Mouse (Mus musculus) midbrain, embryonic 11.5 days (tissue): Measurements from ENCODE around the gene D630036H23Rik. TPM values are rescaled to one million over a fixed set of nuclear protein-coding genes. Genes with fewer than 3 reads are reported as not detected.
A peak's percentile ranks its signal among the peaks of the same experiment; 100 is the strongest.
"Not testable (repeated sequence)": the region's sequence is repeated elsewhere in the genome, so short reads cannot be mapped to it uniquely, and the experiment has no call there.

Experiments
- ATAC-seq: fragments of 200-750 bp; cut with Nextera tagmentation; 2 replicates; pipeline ENCODE4 v1.8.0; 2017; ENCODE audit warnings: moderate TSS enrichment, moderate library complexity; ENCODE audit not compliant: low FRiP score
- DNase-seq: peaks from one replicate; pipeline ENCODE4 v3.0.0; 2015; ENCODE audit warnings: low spot score; ENCODE audit errors: missing footprints
- H3K27ac ChIP-seq: fragments of 300-500 bp; sonication (generic); 2 replicates; pipeline ENCODE4 v1.5.1; 2014; ENCODE audit warnings: low read depth, low read length
- H3K27me3 ChIP-seq: fragments of 300-500 bp; sonication (generic); 2 replicates; pipeline ENCODE4 v1.6.1; 2014; ENCODE audit warnings: mild to moderate bottlenecking, low read length, moderate library complexity, mixed read lengths; ENCODE audit not compliant: control insufficient read depth, insufficient read depth
- H3K36me3 ChIP-seq: fragments of 300-500 bp; sonication (generic); 2 replicates; pipeline ENCODE4 v1.6.1; 2014; ENCODE audit warnings: mild to moderate bottlenecking, low read length, moderate library complexity, mixed read lengths; ENCODE audit not compliant: control insufficient read depth, insufficient read depth
- H3K4me1 ChIP-seq: fragments of 300-500 bp; sonication (generic); 2 replicates; pipeline ENCODE4 v1.6.1; 2014; ENCODE audit warnings: low read length; ENCODE audit not compliant: control insufficient read depth, insufficient read depth
- H3K4me2 ChIP-seq: fragments of 300-500 bp; sonication (generic); 2 replicates; pipeline ENCODE4 v1.6.1; 2014; ENCODE audit warnings: mild to moderate bottlenecking, moderate library complexity
- H3K4me3 ChIP-seq: fragments of 300-500 bp; sonication (generic); 2 replicates; pipeline ENCODE4 v1.5.1; 2014; ENCODE audit warnings: low read depth, low read length
- H3K9ac ChIP-seq: fragments of 300-500 bp; sonication (generic); 2 replicates; pipeline ENCODE4 v1.6.1; 2014; ENCODE audit warnings: low read length
- H3K9me3 ChIP-seq: fragments of 300-500 bp; sonication (generic); 2 replicates; pipeline ENCODE4 v1.6.1; 2016; ENCODE audit warnings: low read length; ENCODE audit not compliant: control insufficient read depth
- WGBS: fragments of 180-500 bp; shearing (Covaris S2); extraction: QIAGEN DNeasy Blood & Tissue Kit; methylation state at CpG from one replicate; pipeline ENCODE4 v1.1.7; 2014; 5-methylcytosine and 5-hydroxymethylcytosine counted together
- polyA plus RNA-seq: library from polyadenylated mRNA; unstranded; fragments of >200 nt; fragmentation: Nextera tagmentation; extraction: Ambion mirVana; gene quantifications from 2 replicates; pipeline ENCODE4 v1.2.1, GENCODE M21; 2014

D630036H23Rik gene
- polyA plus RNA-seq, 1 experiment from 2014 or later, result 1.1 TPM

- Histone ChIP-seq H3K36me3 (no peaks in the 10 kb centered on the region), H3K4me2 (no peak overlapping the region), H3K4me1 (peaks cover 5% of the 10 kb centered on the region; the same call in 1 of the 2 replicates), H3K27ac (no peak overlapping the region), H3K27me3 (no peaks in the 10 kb centered on the region), H3K9me3 (no peaks in the 10 kb centered on the region), H3K4me3 (no peak overlapping the region), H3K9ac (no peak overlapping the region)
- 26% methylated on average over 3 of the region's 3 CpGs for WGBS
- ATAC-seq (no peak), DNase-seq (no peak)
These were observed 1.7 kb downstream of the D630036H23Rik start for GRCm38 (mm10) chr12:36380254-36380653.

GRCm38 (mm10) chr12:36376391-36376790, 5.6 kb downstream of the D630036H23Rik start:
- not testable (repeated sequence) for DNase-seq, H3K4me2 ChIP-seq, H3K27ac ChIP-seq, H3K36me3 ChIP-seq, H3K4me1 ChIP-seq, ATAC-seq, H3K4me3 ChIP-seq, H3K9me3 ChIP-seq, H3K9ac ChIP-seq, H3K27me3 ChIP-seq
- WGBS, result 96% methylated on average over 3 of the region's 4 CpGs

GRCm38 (mm10) chr12:36373237-36373998, 8.6 kb downstream of the D630036H23Rik start:
- no peaks in the 10 kb centered on the region for H3K4me1 ChIP-seq
- no peak; the same call in 1 of the 2 replicates for ATAC-seq
- H3K36me3 ChIP-seq, result no peaks in the 10 kb centered on the region
- DNase-seq, result peak; percentile 41
- no peaks in the 10 kb centered on the region for H3K27me3 ChIP-seq
- WGBS, result 49% methylated on average over 4 of the region's 4 CpGs
- H3K9me3 ChIP-seq, result no peaks in the 10 kb centered on the region
- H3K9ac ChIP-seq, result no peak overlapping the region
- no peak overlapping the region for H3K4me2 ChIP-seq
- H3K27ac ChIP-seq, result no peak overlapping the region
- no peak overlapping the region for H3K4me3 ChIP-seq

GRCm38 (mm10) chr12:36364013-36364412, 18.0 kb downstream of the D630036H23Rik start:
- H3K36me3 ChIP-seq, result no peaks in the 10 kb centered on the region
- no peak overlapping the region for H3K27ac ChIP-seq
- no peak overlapping the region for H3K4me2 ChIP-seq
- ATAC-seq, result no peak
- H3K27me3 ChIP-seq, result no peaks in the 10 kb centered on the region
- no peaks in the 10 kb centered on the region for H3K4me1 ChIP-seq
- WGBS, result 87% methylated on average over 4 of the region's 4 CpGs
- DNase-seq, result no peak
- H3K9me3 ChIP-seq, result no peaks in the 10 kb centered on the region
- H3K9ac ChIP-seq, result no peak overlapping the region
- H3K4me3 ChIP-seq, result no peak overlapping the region

- 89% methylated on average over 5 of the region's 5 CpGs for WGBS
- Histone ChIP-seq H3K4me1 (no peaks in the 10 kb centered on the region), H3K4me2 (no peak overlapping the region), H3K9ac (no peak overlapping the region), H3K36me3 (no peaks in the 10 kb centered on the region), H3K27ac (no peak overlapping the region), H3K27me3 (no peaks in the 10 kb centered on the region), H3K9me3 (no peaks in the 10 kb centered on the region), H3K4me3 (no peak overlapping the region)
- ATAC-seq (no peak), DNase-seq (no peak)
These were observed 21.3 kb downstream of the D630036H23Rik start for GRCm38 (mm10) chr12:36360693-36361092.

- ATAC-seq, result no peak
- no peak overlapping the region for H3K4me3 ChIP-seq
- H3K9me3 ChIP-seq, result no peaks in the 10 kb centered on the region
- H3K9ac ChIP-seq, result no peak overlapping the region
- H3K4me2 ChIP-seq, result no peak overlapping the region
- no peaks in the 10 kb centered on the region for H3K36me3 ChIP-seq
- no peaks in the 10 kb centered on the region for H3K27me3 ChIP-seq
- H3K27ac ChIP-seq, result no peak overlapping the region
- 88% methylated on average over 3 of the region's 3 CpGs for WGBS
- no peak for DNase-seq
- H3K4me1 ChIP-seq, result no peaks in the 10 kb centered on the region
These were observed 21.9 kb downstream of the D630036H23Rik start for GRCm38 (mm10) chr12:36360064-36360463.

- Histone ChIP-seq H3K4me1 (no peaks in the 10 kb centered on the region), H3K9me3 (no peaks in the 10 kb centered on the region)
These were observed 37.9 kb downstream of the D630036H23Rik start for GRCm38 (mm10) chr12:36344131-36344530.

GRCm38 (mm10) chr12:36333837-36334281, 48.1 kb downstream of the D630036H23Rik start:
- DNase-seq (peak; percentile 44), ATAC-seq (no peak)
- H3K9me3 ChIP-seq, result no peaks in the 10 kb centered on the region
- H3K27ac ChIP-seq, result no peak overlapping the region
- H3K4me2 ChIP-seq, result no peak overlapping the region
- no peaks in the 10 kb centered on the region for H3K27me3 ChIP-seq
- H3K4me1 ChIP-seq, result no peaks in the 10 kb centered on the region
- H3K9ac ChIP-seq, result no peak overlapping the region
- 90% methylated on average over 9 of the region's 9 CpGs for WGBS
- H3K36me3 ChIP-seq, result no peaks in the 10 kb centered on the region
- no peak overlapping the region for H3K4me3 ChIP-seq

More at GRCm38 (mm10) chr12:36344131-36344530, 37.9 kb downstream of the D630036H23Rik start:
- Histone ChIP-seq H3K4me3 (no peak overlapping the region), H3K4me2 (no peak overlapping the region), H3K9ac (no peak overlapping the region), H3K36me3 (no peaks in the 10 kb centered on the region), H3K27me3 (no peaks in the 10 kb centered on the region), H3K27ac (no peak overlapping the region)
- DNase-seq (no peak), ATAC-seq (no peak)
- WGBS, result 72% methylated on average over 4 of the region's 4 CpGs

GRCm38 (mm10) chr12:36332676-36333075, 49.3 kb downstream of the D630036H23Rik start:
- no peak overlapping the region for H3K27ac ChIP-seq
- H3K36me3 ChIP-seq, result no peaks in the 10 kb centered on the region
- no peaks in the 10 kb centered on the region for H3K27me3 ChIP-seq
- no peak overlapping the region for H3K9ac ChIP-seq
- DNase-seq, result peak; percentile 57
- H3K4me1 ChIP-seq, result no peaks in the 10 kb centered on the region
- no peak for ATAC-seq
- no peaks in the 10 kb centered on the region for H3K9me3 ChIP-seq
- H3K4me3 ChIP-seq, result no peak overlapping the region
- no peak overlapping the region for H3K4me2 ChIP-seq
- 92% methylated on average over 1 of the region's 1 CpGs for WGBS
